Mouse (Mus musculus) layer of hippocampus, postnatal 10 days (tissue): ENCODE data around the gene Srrm2. TPM values are rescaled to one million over a fixed set of nuclear protein-coding genes. Genes with fewer than 3 reads are reported as not detected.

ENCODE experiments used
- DNase-seq, 2 experiments: peaks; one replicate each; pipeline ENCODE4 v3.0.0; 2021; ENCODE audit warnings: low spot score in 2 of 2
- total RNA-seq, 2 experiments: library from RNA; stranded (reverse); gene quantifications; 2 replicates each; pipeline ENCODE4 v1.2.3; 2021

Srrm2 gene
- total RNA-seq, 2 experiments from 2014 or later: 516 to 611 TPM

DNA sequence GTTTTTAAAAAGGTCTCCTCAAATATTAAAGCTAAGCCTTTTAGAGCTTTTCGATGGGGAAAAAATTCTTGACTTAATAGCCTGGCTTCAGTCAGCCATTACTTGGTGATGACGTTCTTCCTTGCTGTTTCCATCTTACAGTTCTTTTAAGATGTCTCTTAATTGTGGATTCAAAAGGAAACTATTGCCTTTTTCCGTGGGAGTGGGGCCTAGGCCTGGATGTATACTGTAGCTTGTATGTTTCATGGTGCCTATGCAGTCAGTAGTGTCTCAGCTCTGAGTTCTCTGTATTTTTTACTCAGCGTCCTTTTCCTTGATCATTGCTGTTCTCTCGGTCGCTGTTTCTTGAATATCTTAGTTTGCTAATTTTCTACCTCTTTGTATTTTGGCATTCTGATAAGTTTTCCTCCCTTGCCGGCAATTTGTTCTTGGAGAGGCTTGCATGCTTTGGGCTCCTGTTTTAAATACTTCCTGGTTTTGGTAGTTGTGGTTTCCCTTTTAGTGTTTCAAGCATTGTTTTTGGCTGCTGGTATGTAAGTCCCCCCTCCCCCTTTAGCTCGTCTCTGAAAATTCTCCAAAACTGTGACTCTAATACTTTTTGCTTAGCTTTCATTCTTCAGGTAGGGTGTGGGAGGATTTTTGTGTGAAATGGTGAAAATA is 14.2 kb downstream of the Srrm2 start:
- no peak for DNase-seq

DNA sequence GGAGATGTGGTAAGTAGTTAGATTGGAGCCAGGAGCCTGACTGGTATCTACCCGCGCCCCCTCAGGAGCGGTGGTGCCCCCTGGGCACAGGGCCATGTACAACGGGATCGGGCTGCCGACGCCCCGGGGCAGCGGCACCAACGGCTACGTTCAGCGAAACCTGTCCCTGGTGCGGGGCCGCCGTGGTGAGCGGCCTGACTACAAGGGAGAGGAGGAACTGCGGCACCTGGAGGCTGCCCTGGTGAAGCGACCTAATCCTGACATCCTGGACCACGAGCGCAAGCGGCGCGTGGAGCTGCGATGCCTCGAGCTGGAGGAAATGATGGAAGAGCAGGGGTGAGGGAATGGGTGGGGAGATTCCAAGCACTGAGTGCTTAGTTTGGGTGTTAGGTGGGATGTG is 16.5 kb downstream of the Srrm2 start:
- DNase-seq: peak in 1 of 2 experiments; percentile 33

DNA sequence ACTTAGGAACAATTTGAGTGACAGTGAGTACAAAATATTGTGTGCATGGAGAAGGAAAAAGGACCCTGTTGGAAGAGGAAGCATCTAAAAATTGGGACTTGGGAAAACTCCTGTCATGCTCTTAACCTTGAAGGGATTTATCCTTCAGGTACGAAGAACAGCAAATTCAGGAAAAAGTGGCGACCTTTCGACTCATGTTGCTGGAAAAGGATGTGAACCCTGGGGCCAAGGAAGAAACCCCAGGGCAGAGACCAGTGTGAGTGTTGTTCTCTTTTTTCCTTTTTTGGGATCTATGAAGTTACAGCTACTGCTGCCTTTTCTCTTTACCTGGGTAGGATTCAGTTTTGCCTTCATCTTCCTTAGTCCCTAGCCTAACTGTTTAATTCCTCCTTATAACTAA is 17.6 kb downstream of the Srrm2 start:
- no peak for DNase-seq

DNA sequence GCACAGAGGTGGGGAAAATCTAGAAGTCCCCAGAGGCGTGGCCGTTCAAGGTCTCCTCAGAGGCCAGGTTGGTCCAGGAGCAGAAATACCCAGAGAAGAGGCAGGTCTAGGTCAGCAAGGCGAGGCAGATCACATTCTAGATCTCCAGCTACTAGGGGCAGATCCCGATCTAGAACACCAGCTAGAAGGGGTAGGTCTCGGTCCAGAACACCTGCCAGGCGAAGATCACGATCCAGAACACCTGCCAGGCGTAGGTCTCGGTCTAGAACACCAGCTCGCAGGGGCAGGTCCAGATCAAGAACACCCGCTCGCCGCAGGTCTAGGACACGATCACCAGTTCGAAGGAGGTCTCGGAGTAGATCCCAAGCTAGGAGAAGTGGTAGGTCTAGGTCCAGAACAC is 25.3 kb downstream of the Srrm2 start:
- no peak for DNase-seq

DNA sequence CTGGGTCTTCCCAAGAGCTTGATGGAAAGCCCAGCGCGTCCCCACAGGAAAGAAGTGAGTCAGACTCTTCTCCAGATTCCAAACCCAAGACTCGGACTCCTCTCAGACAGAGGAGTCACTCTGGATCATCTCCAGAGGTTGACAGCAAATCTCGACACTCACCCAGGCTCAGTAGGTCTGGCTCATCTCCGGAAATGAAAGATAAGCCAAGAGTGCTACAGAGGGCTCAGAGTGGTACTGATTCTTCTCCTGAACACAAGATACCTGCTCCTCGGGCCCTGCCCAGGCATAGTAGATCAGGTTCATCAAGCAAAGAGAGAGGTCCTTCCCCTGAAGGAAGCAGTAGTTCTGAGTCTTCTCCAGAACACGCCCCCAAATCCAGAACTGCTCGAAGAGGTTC is 28.2 kb downstream of the Srrm2 start:
- no peak for DNase-seq

DNA sequence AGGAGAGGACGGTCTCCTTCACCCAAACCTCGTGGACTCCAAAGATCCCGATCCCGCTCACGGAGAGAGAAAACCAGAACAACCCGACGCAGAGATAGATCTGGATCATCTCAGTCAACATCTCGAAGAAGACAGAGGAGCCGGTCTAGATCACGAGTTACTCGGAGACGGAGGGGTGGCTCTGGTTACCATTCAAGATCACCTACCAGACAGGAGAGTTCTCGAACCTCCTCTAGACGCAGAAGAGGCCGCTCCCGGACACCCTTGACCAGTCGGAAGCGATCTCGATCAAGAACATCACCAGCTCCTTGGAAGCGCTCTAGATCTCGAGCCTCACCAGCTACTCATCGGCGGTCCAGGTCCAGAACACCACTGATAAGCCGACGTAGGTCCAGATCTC is 28.9 kb downstream of the Srrm2 start:
- no peak for DNase-seq

DNA sequence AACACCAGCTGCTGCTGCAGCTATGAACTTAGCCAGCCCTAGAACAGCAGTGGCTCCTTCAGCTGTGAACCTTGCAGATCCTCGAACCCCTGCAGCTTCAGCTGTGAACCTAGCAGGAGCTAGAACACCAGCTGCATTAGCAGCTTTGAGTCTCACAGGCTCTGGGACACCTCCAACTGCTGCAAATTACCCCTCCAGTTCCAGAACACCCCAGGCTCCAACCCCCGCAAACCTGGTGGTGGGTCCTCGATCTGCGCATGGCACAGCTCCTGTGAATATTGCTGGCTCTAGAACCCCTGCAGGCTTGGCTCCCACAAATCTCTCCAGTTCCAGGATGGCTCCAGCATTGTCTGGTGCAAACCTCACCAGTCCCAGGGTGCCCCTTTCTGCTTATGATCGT is 30.4 kb downstream of the Srrm2 start:
- no peak for DNase-seq

DNA sequence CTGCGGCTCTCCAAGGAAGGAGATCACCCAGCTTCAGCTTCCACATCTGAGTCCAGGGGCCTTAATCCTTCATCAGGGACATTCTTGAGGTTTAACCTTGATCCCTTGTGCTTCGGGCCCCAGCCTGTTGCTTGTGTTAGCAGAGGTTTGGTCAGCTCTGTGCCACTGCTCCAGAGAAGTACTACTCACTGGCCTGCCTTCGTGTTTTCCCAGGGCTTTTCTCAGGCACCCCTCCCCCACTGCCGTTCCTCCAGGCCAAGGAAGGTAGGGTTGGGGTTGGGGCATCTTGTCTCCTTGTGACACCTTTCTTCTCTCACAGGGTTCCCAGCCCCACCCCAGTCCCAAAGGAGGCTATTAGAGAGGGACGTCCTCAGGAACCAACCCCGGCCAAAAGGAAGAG is 31.8 kb downstream of the Srrm2 start:
- no peak for DNase-seq

DNA sequence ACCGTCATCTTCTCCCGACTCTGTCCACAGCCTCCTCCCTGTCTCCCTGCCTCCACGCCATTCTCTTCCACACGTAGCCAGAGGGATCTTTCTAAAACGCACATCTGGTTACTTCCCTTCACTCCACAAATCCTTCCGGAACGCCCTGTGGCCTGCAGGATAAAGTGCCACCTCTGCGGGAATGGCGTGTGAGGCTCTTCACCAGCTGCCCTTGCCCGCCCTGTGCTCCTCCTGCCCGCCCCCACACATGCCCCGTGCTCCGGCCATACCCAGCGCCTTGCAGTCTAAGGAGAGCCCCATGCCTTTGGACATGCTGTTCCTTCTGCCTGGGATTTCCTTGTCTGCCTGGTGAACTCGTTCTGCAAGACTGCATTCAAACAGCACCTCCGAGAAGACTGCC is 32.7 kb downstream of the Srrm2 start:
- no peak for DNase-seq

DNA sequence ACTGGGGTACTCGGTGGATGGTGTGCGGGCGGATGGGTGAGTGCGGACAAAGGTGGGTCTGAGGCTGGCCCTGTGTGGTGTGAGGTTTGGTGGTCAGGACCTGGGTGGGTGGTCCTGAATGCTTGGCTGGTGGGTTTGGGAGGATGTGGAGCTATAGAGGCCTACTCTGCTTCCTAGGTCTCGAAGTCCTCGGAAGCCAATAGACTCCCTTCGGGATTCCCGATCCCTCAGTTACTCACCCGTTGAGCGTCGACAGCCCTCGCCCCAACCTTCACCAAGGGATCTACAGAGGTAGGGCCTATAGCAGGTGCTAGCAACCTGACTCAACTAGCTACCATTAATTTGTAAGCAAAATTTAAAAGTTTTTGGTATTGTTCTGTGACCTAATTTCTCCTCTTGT is 33.3 kb downstream of the Srrm2 start:
- no peak for DNase-seq

DNA sequence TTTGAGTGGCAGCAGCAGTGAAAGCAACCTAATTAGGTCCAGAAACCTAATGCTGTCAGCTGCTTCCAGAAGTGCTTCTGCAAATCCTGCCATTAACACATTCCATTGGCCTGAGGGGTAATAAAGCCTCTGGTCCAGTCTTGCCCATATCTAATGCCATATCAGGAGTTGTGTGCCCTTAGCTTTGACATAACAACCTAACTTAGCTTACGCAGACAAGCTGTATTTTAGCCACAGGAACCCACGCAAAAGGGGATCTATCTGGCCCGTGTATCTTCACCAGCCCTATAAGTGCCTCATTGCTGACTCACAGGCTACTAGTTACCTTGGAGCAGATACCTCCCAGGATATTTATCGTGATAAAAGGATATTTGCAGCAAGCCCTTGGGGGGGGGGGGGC is 35.3 kb downstream of the Srrm2 start:
- no peak for DNase-seq

DNA sequence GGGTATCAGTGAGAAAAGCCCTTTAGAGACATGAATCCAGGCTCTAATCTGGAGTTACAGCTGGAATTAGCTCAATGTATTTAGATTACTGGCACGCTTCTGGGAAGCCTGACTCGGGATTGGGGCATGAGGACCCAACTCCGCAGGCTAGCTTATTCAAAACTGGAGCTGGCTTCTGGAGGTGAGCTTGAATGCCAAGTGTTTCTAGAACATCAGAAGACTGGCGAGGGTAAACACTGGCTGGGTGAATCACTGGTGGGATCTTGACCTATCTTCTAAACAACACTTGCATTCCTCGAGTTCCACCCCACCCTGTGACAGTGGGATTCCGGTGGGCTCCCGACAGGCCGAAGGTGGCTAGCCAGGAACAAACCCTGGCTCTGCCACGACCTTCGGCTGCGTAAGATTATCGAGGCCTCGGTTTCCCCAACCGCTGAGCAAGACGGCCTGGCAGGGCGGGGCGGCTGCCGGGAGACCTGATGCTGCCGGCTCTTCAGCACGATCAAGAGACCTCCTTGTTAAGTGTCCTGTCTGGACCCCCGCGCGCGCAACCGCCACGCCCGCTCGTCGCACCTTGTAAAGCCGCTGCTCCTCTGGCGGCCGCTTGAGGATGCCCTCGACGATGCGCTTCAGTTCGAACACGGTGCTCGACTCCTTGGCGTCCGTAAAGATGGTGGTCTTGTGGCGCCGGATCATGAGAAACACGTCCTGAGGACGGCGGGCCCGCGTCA is 38.1 kb downstream of the Srrm2 start:
- DNase-seq: peak; percentile 61 to 69

DNA sequence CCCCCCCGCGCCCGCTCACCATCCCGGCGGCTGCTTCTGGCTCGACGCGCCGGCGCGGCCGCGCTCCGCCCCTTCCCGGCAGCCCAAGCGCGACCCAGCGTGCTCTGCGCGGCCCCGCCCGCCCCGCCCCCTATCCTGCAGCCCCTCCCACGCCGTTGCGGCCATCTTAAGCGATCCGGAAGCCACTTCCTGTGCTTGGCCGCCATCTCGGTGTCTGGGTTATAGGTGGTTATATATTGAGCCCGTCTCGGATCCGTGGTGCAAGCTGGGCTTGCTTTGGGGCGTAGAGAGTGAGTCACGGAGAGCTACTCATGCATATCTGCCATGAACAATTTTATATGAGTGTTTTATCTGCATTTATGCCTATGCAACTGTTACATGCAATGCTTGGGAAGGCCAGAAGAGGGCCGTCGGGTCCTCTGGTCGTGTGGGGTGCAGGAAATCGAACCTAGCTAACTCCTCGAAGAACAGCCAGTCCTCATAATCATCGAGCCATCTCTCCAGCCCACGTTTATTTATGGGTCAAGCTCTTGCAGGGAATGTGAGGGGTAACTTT is 38.8 kb downstream of the Srrm2 start, which contains the start of gene Elob:
TSS of gene Elob (minus strand) at position 73 of the 556 bp plus-strand sequence.
- DNase-seq: peak; percentile 78 to 86

DNA sequence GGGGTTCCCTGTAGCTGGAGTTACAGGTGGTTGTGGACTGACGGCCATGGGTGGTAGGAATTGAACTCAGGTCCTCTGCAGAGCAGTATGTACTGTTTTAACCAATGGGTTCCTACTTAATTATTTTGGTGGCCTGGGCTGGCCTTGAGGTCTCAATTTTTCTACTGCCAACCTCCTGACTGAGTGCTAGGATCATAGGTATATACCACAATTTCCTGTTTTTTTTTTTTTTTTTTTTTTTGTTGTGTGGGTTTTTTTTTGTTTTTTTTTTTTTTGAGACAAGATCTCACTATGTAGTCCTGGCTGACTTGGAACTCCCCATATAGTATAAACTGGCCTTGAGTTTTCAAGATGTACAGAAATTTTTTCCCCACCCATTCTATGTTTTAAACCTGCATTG is 40.9 kb downstream of the Srrm2 start:
- no peak for DNase-seq

DNA sequence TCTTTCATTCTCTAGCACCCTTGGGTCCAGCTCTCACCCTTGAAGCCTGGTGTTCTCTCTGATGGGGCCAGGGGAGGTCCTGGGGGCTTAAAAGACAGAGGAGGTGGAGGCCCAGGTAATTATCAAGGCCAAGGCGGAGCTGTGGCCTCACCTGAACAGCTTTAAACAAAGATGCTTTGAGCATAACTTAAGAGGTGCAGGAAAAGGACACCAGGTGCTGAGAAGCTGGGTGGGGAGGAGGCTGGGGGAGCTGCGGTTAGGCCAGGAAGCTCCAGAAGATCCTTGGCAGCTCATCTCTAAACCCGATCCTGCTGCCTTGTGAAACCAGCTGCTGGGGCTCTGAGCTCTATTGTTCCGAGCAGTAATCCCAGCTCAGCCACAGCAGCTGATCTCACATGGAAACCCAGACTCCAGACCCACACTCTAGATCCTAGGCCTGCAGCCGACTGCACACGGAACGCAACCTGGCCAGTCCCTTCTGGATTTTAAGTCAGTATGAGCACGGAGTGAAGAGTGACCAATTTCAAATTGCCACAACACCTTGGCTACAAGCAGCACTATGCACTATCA is 45.8 kb downstream of the Srrm2 start, which contains the start of gene Prss33:
TSS of gene Prss33 (minus strand) at position 51 of the 570 bp plus-strand sequence.
- DNase-seq: no peak

DNA sequence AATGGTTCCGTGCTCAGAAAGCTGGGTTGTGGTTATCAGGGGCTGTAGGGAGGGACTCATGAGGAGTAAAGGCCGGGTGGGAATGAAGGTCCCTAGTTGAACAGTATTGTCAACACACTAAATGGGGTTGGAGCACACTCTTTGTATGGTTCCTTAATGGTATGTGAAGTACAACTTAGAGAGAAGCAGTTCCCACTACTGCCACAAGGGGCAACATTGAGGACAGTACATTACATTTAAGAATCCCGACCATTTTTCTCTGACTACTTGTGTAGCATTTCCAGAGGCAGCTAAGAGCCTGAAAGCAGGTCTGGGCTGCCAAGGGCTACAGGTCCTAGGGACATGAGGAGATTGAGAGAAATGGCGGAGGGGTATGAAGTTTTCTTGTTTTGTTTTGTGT is 50.8 kb downstream of the Srrm2 start:
- peak; percentile 64 to 68 for DNase-seq

DNA sequence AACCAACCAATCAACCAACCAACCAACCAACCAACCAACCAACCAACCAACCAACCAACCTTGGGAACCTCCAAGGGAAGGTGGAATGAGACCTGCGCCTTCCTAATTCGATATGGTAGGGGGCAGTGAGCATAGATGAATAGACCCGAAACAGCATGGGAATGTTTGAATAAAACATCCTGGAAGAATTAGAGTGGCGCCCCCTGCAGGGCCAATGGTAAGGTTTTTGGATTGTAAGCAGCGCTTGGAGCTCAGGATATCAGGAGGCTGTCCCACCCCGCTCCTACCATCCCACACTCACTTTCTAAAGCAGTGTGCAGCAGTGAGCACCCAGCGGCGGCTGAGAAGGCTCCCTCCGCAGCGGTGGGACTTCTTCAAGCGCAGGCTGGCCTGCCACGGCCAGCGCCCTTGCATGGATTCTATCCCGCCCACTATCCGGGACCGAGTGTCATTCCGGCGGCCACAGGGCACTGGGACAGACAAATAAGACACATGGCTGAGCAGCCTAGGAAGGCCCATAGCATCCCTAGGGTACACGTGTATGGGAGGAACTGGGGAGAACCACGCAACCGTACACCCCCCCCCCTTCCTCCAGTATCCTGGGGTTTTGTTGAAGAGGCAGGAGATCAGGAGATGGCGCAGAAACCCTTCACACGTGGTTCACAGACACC is 52.9 kb downstream of the Srrm2 start:
- DNase-seq: no peak

DNA sequence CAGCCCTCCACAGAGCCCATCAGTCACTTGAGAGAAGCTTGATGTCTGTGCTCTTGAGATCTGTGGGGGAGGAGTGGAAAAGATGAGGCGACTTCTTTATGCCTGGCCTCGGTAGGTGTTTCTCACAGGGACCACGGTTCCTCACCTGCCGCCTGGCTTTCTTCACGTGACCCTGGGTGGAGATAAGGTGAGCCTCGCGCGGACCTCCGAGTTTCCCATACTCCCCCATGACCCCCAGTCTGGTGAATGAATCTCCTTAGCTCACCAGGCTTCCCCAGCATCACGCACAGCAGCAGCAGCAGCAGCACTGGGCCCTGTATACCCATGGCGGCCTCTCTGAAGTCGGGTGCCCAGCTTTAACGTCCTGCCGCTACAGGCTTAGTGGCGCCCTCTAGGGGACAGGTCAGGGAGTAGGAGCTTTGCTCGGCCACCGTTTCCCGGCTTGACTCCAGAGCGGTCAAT is 53.5 kb downstream of the Srrm2 start, which contains the start of the genes Prss32 and Prss41:
TSS of gene Prss32 (plus strand) at position 44 of the 462 bp plus-strand sequence.
TSS of gene Prss41 (minus strand) at position 361 of the 462 bp plus-strand sequence.
- peak; percentile 57 to 59 for DNase-seq

DNA sequence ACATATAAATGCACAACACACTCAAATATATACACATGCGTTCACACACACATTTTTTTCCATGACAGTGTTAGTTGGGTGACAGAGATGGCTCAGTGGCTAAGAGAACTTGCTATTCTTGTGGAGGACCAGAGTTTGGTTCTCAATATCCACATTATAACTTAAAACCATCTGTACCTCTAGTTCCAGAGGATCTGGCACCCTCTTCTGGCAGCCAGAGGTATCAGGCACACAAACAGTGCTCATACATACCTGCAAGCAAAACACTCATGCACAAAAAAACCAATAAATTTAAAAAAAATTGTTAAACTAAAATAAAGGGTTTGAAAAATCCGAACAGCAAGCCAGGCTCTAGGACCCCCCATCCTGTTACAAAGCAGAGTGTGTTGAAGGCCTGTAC is 59.7 kb downstream of the Srrm2 start:
- DNase-seq: no peak

DNA sequence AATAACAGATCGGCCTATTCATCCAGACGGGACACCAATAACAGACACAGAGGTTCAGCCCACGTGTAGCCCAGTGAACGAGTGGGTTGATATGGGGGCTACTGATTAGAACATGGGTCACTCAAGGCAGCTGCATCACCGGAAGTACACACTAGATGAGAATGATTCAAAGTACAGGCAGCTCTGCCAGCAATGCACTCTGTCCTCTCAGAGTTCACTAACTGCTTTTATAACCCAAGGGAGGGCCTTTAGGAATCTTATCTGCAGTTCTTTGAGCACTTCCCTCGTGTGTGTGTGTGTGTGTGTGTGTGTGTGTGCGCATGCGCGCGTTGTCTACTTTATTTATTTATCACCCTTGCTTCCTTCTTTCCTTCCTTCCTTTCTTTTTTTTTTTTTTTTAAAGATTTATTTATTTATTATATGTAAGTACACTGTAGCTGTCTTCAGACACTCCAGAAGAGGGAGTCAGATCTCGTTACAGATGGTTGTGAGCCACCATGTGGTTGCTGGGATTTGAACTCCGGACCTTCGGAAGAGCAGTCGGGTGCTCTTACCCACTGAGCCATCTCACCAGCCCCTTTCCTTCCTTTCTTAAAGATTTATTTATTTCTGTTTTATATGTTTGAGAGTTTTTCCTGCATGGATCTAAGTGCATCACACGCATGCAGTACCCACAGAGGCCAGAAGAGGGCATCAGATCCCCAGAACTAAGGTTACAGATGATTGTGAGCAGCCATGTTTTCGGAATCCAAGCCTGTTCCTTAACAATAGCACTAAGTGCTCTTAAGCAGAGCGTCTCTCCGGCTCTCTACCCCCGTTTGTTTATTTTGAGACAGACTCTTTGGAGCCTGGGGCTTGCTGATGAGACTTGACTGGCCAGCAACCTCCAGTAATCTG is 60.8 kb downstream of the Srrm2 start:
- DNase-seq: peak; percentile 77 to 85
